Mouse (Mus musculus) forebrain, embryonic 11.5 days (tissue): ENCODE results near the gene Tctn1. TPM values are rescaled to one million over a fixed set of nuclear protein-coding genes. Genes with fewer than 3 reads are reported as not detected.

ENCODE experiments used
- ATAC-seq: fragments of 200-750 bp; cut with Nextera tagmentation; replicated peaks from 2 replicates; pipeline ENCODE4 v1.8.0; 2017; ENCODE audit warnings: moderate TSS enrichment; ENCODE audit not compliant: low FRiP score
- DNase-seq: peaks from one replicate; pipeline ENCODE4 v3.0.0-alpha.2; 2017; ENCODE audit warnings: low spot score
- H3K27ac ChIP-seq: fragments of 300-500 bp; sonication (generic); 2 replicates; pipeline ENCODE4 v1.5.1; 2014; ENCODE audit warnings: low read depth, low read length
- H3K27me3 ChIP-seq: fragments of 300-500 bp; sonication (generic); 2 replicates; pipeline ENCODE4 v1.6.1; 2014; ENCODE audit warnings: mild to moderate bottlenecking, low read length, mixed read lengths; ENCODE audit not compliant: control insufficient read depth, insufficient read depth
- H3K36me3 ChIP-seq: fragments of 300-500 bp; sonication (generic); 2 replicates; pipeline ENCODE4 v1.6.1; 2014; ENCODE audit warnings: mild to moderate bottlenecking, low read length, moderate library complexity, mixed read lengths; ENCODE audit not compliant: control insufficient read depth, insufficient read depth
- H3K4me1 ChIP-seq: fragments of 300-500 bp; sonication (generic); replicated peaks from 2 replicates; pipeline ENCODE4 v1.6.1; 2014; ENCODE audit warnings: low read length, mixed read lengths; ENCODE audit not compliant: control insufficient read depth, insufficient read depth
- H3K4me2 ChIP-seq: fragments of 300-500 bp; sonication (generic); 2 replicates; pipeline ENCODE4 v1.6.1; 2014; ENCODE audit warnings: low read depth, mild to moderate bottlenecking, low read length, moderate library complexity, mixed read lengths; ENCODE audit not compliant: severe bottlenecking
- H3K4me3 ChIP-seq: fragments of 300-500 bp; sonication (generic); 2 replicates; pipeline ENCODE4 v1.5.1; 2014; ENCODE audit warnings: low read depth, low read length
- H3K9ac ChIP-seq: fragments of 300-500 bp; sonication (generic); 2 replicates; pipeline ENCODE4 v1.6.1; 2014; ENCODE audit warnings: low read length
- H3K9me3 ChIP-seq: fragments of 300-500 bp; sonication (generic); 2 replicates; pipeline ENCODE4 v1.6.1; 2016; ENCODE audit warnings: low read length, mixed read lengths; ENCODE audit not compliant: control insufficient read depth
- WGBS: fragments of 180-500 bp; shearing (Covaris S2); extraction: QIAGEN DNeasy Blood & Tissue Kit; methylation state at CpG from one replicate; pipeline ENCODE4 v1.1.7; 2014; 5-methylcytosine and 5-hydroxymethylcytosine counted together
- polyA plus RNA-seq: library from polyadenylated mRNA; unstranded; fragments of >200 nt; fragmentation: Nextera tagmentation; extraction: Ambion mirVana; gene quantifications from 2 replicates; pipeline ENCODE4 v1.2.1, GENCODE M21; 2014

The Tctn1 gene
- polyA plus RNA-seq = 5.2 and 7.5 TPM in 2 replicates

GRCm38 (mm10) chr5:122263933-122264905 lies at the start of gene Tctn1:
Gene Tctn1 (minus strand): TSS chr5:122264460.
- peak; percentile 97 for ATAC-seq
- Histone ChIP-seq H3K9ac (peak within 1 kb of the TSS; percentile 84), H3K4me3 (peak within 1 kb of the TSS; percentile 80), H3K27me3 (no peaks in the 10 kb centered on the region), H3K9me3 (no peaks in the 10 kb centered on the region), H3K4me2 (peak within 1 kb of the TSS; percentile 81), H3K27ac (peak within 1 kb of the TSS; percentile 53; the same call in 1 of the 2 replicates), H3K36me3 (no peaks in the 10 kb centered on the region), H3K4me1 (peaks cover 4% of the 10 kb centered on the region; the same call in 1 of the 2 replicates)
- WGBS = 2% methylated on average over 49 of the region's 49 CpGs
- DNase-seq = peak; percentile 97

GRCm38 (mm10) chr5:122312942-122313684 lies 48.9 kb upstream of the Tctn1 start:
- no peak for ATAC-seq

GRCm38 (mm10) chr5:122312346-122312745 lies 48.1 kb upstream of the Tctn1 start:
- Histone ChIP-seq H3K27me3 (no peaks in the 10 kb centered on the region), H3K9ac (no peak overlapping the region), H3K9me3 (no peaks in the 10 kb centered on the region), H3K36me3 (peaks cover 2% of the 10 kb centered on the region; the same call in 1 of the 2 replicates), H3K4me1 (no peaks in the 10 kb centered on the region), H3K4me3 (no peak overlapping the region), H3K27ac (no peak overlapping the region), H3K4me2 (no peak overlapping the region)
- WGBS = 90% methylated on average over 4 of the region's 4 CpGs
- DNase-seq (peak; percentile 37), ATAC-seq (no peak)

More at GRCm38 (mm10) chr5:122312942-122313684, 48.9 kb upstream of the Tctn1 start:
- Histone ChIP-seq H3K27ac (no peak overlapping the region), H3K9ac (no peak overlapping the region), H3K9me3 (no peaks in the 10 kb centered on the region), H3K4me1 (no peaks in the 10 kb centered on the region), H3K27me3 (no peaks in the 10 kb centered on the region), H3K4me3 (no peak overlapping the region), H3K36me3 (peaks cover 2% of the 10 kb centered on the region; the same call in 1 of the 2 replicates), H3K4me2 (no peak overlapping the region)
- WGBS = 90% methylated on average over 17 of the region's 17 CpGs
- DNase-seq = peak; percentile 19

GRCm38 (mm10) chr5:122311692-122312091 lies 47.4 kb upstream of the Tctn1 start:
- H3K27ac ChIP-seq = no peak overlapping the region
- ATAC-seq = no peak
- H3K9ac ChIP-seq = no peak overlapping the region
- H3K9me3 ChIP-seq = no peaks in the 10 kb centered on the region
- no peak overlapping the region for H3K4me2 ChIP-seq
- H3K4me3 ChIP-seq = no peak overlapping the region
- H3K36me3 ChIP-seq = peaks cover 2% of the 10 kb centered on the region; the same call in 1 of the 2 replicates
- H3K4me1 ChIP-seq = no peaks in the 10 kb centered on the region
- WGBS = 71% methylated on average over 7 of the region's 7 CpGs
- no peaks in the 10 kb centered on the region for H3K27me3 ChIP-seq
- DNase-seq = peak; percentile 28

- 91% methylated on average over 8 of the region's 8 CpGs for WGBS
- H3K36me3 ChIP-seq = peaks cover 2% of the 10 kb centered on the region; the same call in 1 of the 2 replicates
Measured at GRCm38 (mm10) chr5:122310699-122311098, 46.4 kb upstream of the Tctn1 start.

GRCm38 (mm10) chr5:122306536-122306935 lies 42.3 kb upstream of the Tctn1 start:
- Histone ChIP-seq H3K4me2 (no peak overlapping the region), H3K9me3 (no peaks in the 10 kb centered on the region), H3K4me3 (no peak overlapping the region), H3K27ac (no peak overlapping the region), H3K27me3 (no peaks in the 10 kb centered on the region), H3K9ac (no peak overlapping the region), H3K4me1 (0 out of 2 replicates have a peak, but pooled peaks cover 2% of the 10 kb centered on the region), H3K36me3 (no peaks in the 10 kb centered on the region; the same call in 1 of the 2 replicates)
- no peak for DNase-seq
- 89% methylated on average over 3 of the region's 3 CpGs for WGBS
- ATAC-seq = no peak

More at GRCm38 (mm10) chr5:122310699-122311098, 46.4 kb upstream of the Tctn1 start:
- Histone ChIP-seq H3K4me1 (no peaks in the 10 kb centered on the region), H3K4me3 (no peak overlapping the region), H3K27me3 (no peaks in the 10 kb centered on the region), H3K9ac (no peak overlapping the region), H3K9me3 (no peaks in the 10 kb centered on the region), H3K4me2 (no peak overlapping the region), H3K27ac (no peak overlapping the region)
- DNase-seq (peak; percentile 33), ATAC-seq (no peak)

- Histone ChIP-seq H3K9me3 (no peaks in the 10 kb centered on the region), H3K4me1 (0 out of 2 replicates have a peak, but pooled peaks cover 2% of the 10 kb centered on the region), H3K4me3 (no peak overlapping the region), H3K27ac (no peak overlapping the region), H3K27me3 (no peaks in the 10 kb centered on the region), H3K9ac (no peak overlapping the region), H3K36me3 (no peaks in the 10 kb centered on the region; the same call in 1 of the 2 replicates), H3K4me2 (no peak overlapping the region)
- no peak for DNase-seq
- 91% methylated on average over 7 of the region's 7 CpGs for WGBS
- ATAC-seq = no peak
Measured at GRCm38 (mm10) chr5:122305472-122305871, 41.2 kb upstream of the Tctn1 start.

- Histone ChIP-seq H3K27me3 (no peaks in the 10 kb centered on the region), H3K4me2 (no peak overlapping the region), H3K4me1 (0 out of 2 replicates have a peak, but pooled peaks cover 2% of the 10 kb centered on the region), H3K9me3 (no peaks in the 10 kb centered on the region), H3K4me3 (no peak overlapping the region), H3K27ac (no peak overlapping the region), H3K36me3 (no peaks in the 10 kb centered on the region; the same call in 1 of the 2 replicates), H3K9ac (no peak overlapping the region)
- WGBS = 91% methylated on average over 6 of the region's 6 CpGs
- ATAC-seq (no peak), DNase-seq (no peak)
Measured at GRCm38 (mm10) chr5:122304541-122304940, 40.3 kb upstream of the Tctn1 start.
